Comparison of ENCODE assay signal across 17 mouse cellular contexts in the genomic region with DNA sequence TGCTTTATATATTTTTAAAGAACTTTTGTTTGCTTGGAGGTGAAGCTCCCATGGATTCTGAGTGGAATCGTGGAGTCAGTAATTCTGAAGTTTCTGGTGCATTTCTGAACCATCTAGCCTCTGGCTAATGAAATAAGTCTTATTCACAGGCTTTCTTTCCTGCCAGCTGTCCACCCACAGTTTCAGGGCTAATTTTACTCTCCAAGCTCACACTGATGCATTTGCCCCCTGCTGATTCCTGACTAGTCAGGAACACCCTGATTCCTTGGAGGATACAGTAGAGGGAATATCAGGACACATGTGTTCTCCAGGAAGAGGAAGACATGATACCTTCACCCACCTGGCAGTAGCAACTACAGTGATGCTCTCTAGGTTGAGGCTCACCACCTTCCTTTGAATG.
A peak's percentile ranks its signal among the peaks of the same experiment; 100 is the strongest.
DNase-seq lines count a peak whose midpoint lies in the region; ATAC-seq lines count a peak whose summit lies in the region.
"Had no signal": no experiment of that assay in that cellular context is flagged by ENCODE, and none has a peak within 500 bp of the region (broad histone marks: within the 10 kb centered on the region; RNA-seq: fewer than 3 reads in every experiment).

No protein-coding gene starts in this region.

- DNase-seq in frontal cortex, postnatal 25 days (ENCODE audit: low spot score in 2 of 2): no peak
- DNase-seq in left cerebral cortex, adult 11 months (ENCODE audit: low spot score): peak; percentile 48
- no peak for DNase-seq in left cerebral cortex, postnatal 4 days
- DNase-seq in layer of hippocampus, adult 9-11 months: peak; percentile 31
- peak; percentile 40 to 53 for DNase-seq in right cerebral cortex, postnatal 36 days (ENCODE audit: low spot score in 2 of 2)
- DNase-seq in adrenal gland, adult 18-20 months (ENCODE audit: low spot score in 2 of 2): no peak
- DNase-seq: adrenal gland, postnatal 14 days; cerebellum, postnatal 10 days; forebrain, postnatal 0 days; gastrocnemius, postnatal 10 days; liver; lung, postnatal 36 days; midbrain, embryonic 14.5 days had no signal

- ATAC-seq in frontal cortex, adult (ENCODE audit: low TSS enrichment): peak; percentile 82
- ATAC-seq in inflammation-experienced regulatory T-cells, adult 6 months: no peak
- ATAC-seq: forebrain, postnatal 0 days; hindbrain, embryonic 16.5 days; intestine, postnatal 0 days had no signal

- intact Hi-C loops in left cerebral cortex, postnatal 4 days (cut with DNase I): no loop called here

Comparison
In these comparisons a context has a peak if more than half of its experiments do, and no peak if none do; other contexts are left out.
1. DNase-seq: peak in left cerebral cortex, adult 11 months (single experiment), layer of hippocampus, adult 9-11 months (single experiment) and right cerebral cortex, postnatal 36 days (2 of 2); none in frontal cortex, postnatal 25 days (0 of 2), left cerebral cortex, postnatal 4 days (single experiment) and adrenal gland, adult 18-20 months (0 of 2).